Mouse (Mus musculus): ENCODE measurements around the gene Prdm16.

Prdm16 gene

GRCm38 (mm10) chr4:154390333-154391080 is 246.2 kb downstream of the Prdm16 start:
- DNase-seq (ENCODE audit: low read depth, low spot score), result peak; percentile 54

- no peak for DNase-seq (ENCODE audit: low read depth, low spot score)
These were observed 247.0 kb downstream of the Prdm16 start for GRCm38 (mm10) chr4:154389641-154390040.

GRCm38 (mm10) chr4:154386810-154387209 is 249.9 kb downstream of the Prdm16 start:
- no peak for DNase-seq (ENCODE audit: low read depth, low spot score)

- DNase-seq (ENCODE audit: low read depth, low spot score), result no peak
These were observed 250.8 kb downstream of the Prdm16 start for GRCm38 (mm10) chr4:154385918-154386317.

GRCm38 (mm10) chr4:154385208-154385607 is 251.5 kb downstream of the Prdm16 start:
- DNase-seq (ENCODE audit: low read depth, low spot score), result no peak

GRCm38 (mm10) chr4:154378876-154379275 is 257.8 kb downstream of the Prdm16 start:
- no peak for DNase-seq (ENCODE audit: low read depth, low spot score)

- DNase-seq (ENCODE audit: low read depth, low spot score), result no peak
These were observed 260.6 kb downstream of the Prdm16 start for GRCm38 (mm10) chr4:154375939-154376625.

GRCm38 (mm10) chr4:154371542-154372247 is 265.0 kb downstream of the Prdm16 start:
- no peak for DNase-seq (ENCODE audit: low read depth, low spot score)

- no peak for DNase-seq (ENCODE audit: low read depth, low spot score)
These were observed 265.8 kb downstream of the Prdm16 start for GRCm38 (mm10) chr4:154370841-154371240.

- DNase-seq (ENCODE audit: low read depth, low spot score), result peak; percentile 72
These were observed 267.6 kb downstream of the Prdm16 start for GRCm38 (mm10) chr4:154369089-154369488.

- DNase-seq (ENCODE audit: low read depth, low spot score), result no peak
These were observed 269.8 kb downstream of the Prdm16 start for GRCm38 (mm10) chr4:154366836-154367235.

- DNase-seq (ENCODE audit: low read depth, low spot score), result no peak
These were observed 271.9 kb downstream of the Prdm16 start for GRCm38 (mm10) chr4:154364752-154365151.

- DNase-seq (ENCODE audit: low read depth, low spot score), result peak; percentile 86
These were observed 275.8 kb downstream of the Prdm16 start for GRCm38 (mm10) chr4:154360850-154361249.

- DNase-seq (ENCODE audit: low read depth, low spot score), result peak; percentile 75
These were observed 276.2 kb downstream of the Prdm16 start for GRCm38 (mm10) chr4:154360441-154360840.

GRCm38 (mm10) chr4:154359762-154360300 is 276.8 kb downstream of the Prdm16 start:
- peak; percentile 43 for DNase-seq (ENCODE audit: low read depth, low spot score)

- peak; percentile 39 for DNase-seq (ENCODE audit: low read depth, low spot score)
These were observed 277.9 kb downstream of the Prdm16 start for GRCm38 (mm10) chr4:154358816-154359215.

GRCm38 (mm10) chr4:154358370-154358769 is 278.3 kb downstream of the Prdm16 start:
- DNase-seq (ENCODE audit: low read depth, low spot score), result no peak

- DNase-seq (ENCODE audit: low read depth, low spot score), result no peak
These were observed 281.3 kb downstream of the Prdm16 start for GRCm38 (mm10) chr4:154355408-154355807.

GRCm38 (mm10) chr4:154352246-154352645 is 284.4 kb downstream of the Prdm16 start:
- no peak for DNase-seq (ENCODE audit: low read depth, low spot score)

- DNase-seq (ENCODE audit: low read depth, low spot score), result no peak
These were observed 288.4 kb downstream of the Prdm16 start for GRCm38 (mm10) chr4:154348197-154348786.

- DNase-seq (ENCODE audit: low read depth, low spot score), result no peak
These were observed 289.7 kb downstream of the Prdm16 start for GRCm38 (mm10) chr4:154346731-154347522.
